Mouse (Mus musculus) effector memory CD4-positive, alpha-beta T cell, adult 5 months (primary cell): ENCODE data around the gene Olfr1057. TPM values are rescaled to one million over a fixed set of nuclear protein-coding genes. Genes with fewer than 3 reads are reported as not detected.

Experiments used
- polyA plus RNA-seq: library from polyadenylated mRNA; unstranded; fragments of 100-300 nt; shearing (Covaris generic); gene quantifications from one replicate; pipeline ENCODE4 v1.2.1, GENCODE M21; 2017

Gene Olfr1057
- not detected for polyA plus RNA-seq

GRCm38 (mm10) chr2:86378293-86378692 lies at the start of gene Olfr1057:
TSS of gene Olfr1057 (minus strand) at chr2:86378393.

GRCm38 (mm10) chr2:86426649-86427048 lies 48.5 kb upstream of the Olfr1057 start, which contains the start of gene Olfr1062:
TSS of gene Olfr1062 (minus strand) at chr2:86426749.

GRCm38 (mm10) chr2:86413950-86414349 lies 35.8 kb upstream of the Olfr1057 start, which contains the start of gene Olfr1061:
TSS of gene Olfr1061 (minus strand) at chr2:86414050.

GRCm38 (mm10) chr2:86388461-86388860 lies 10.3 kb upstream of the Olfr1057 start, which contains the start of gene Olfr1058:
TSS of gene Olfr1058 (minus strand) at chr2:86388561.

GRCm38 (mm10) chr2:86362369-86362768 lies 15.8 kb downstream of the Olfr1057 start, which contains the start of gene Olfr1056:
TSS of gene Olfr1056 (minus strand) at chr2:86362469.

GRCm38 (mm10) chr2:86350184-86350583 lies 28.0 kb downstream of the Olfr1057 start, which contains the start of gene Olfr1055:
TSS of gene Olfr1055 (minus strand) at chr2:86350284.

GRCm38 (mm10) chr2:86335333-86335732 lies 42.9 kb downstream of the Olfr1057 start, which contains the start of gene Olfr1054:
TSS of gene Olfr1054 (minus strand) at chr2:86335433.

Other genes with a start within 250 kb of the Olfr1057 start
- not detected for gene Olfr1039, start 242.5 kb downstream of the Olfr1057 start, polyA plus RNA-seq
- gene Olfr1040, start 231.7 kb downstream of the Olfr1057 start, polyA plus RNA-seq, result not detected
- 0.14 TPM for gene Olfr1042, start 216.6 kb downstream of the Olfr1057 start, polyA plus RNA-seq
- gene Olfr1043, start 210.9 kb downstream of the Olfr1057 start, polyA plus RNA-seq, result not detected
- not detected for gene Olfr1044, start 200.6 kb downstream of the Olfr1057 start, polyA plus RNA-seq
- gene Olfr52, start 192.7 kb downstream of the Olfr1057 start, polyA plus RNA-seq, result not detected
- 0.12 TPM for gene Olfr1045, start 175.4 kb downstream of the Olfr1057 start, polyA plus RNA-seq
- gene Olfr1046, start 159.1 kb downstream of the Olfr1057 start, polyA plus RNA-seq, result not detected
- not detected for gene Olfr1047, start 147.0 kb downstream of the Olfr1057 start, polyA plus RNA-seq
- gene Olfr1048, start 138.1 kb downstream of the Olfr1057 start, polyA plus RNA-seq, result 0.20 TPM
- not detected for gene Olfr1049, start 120.1 kb downstream of the Olfr1057 start, polyA plus RNA-seq
- not detected for gene Olfr1051, start 99.3 kb downstream of the Olfr1057 start, polyA plus RNA-seq
- not detected for gene Olfr1052, start 85.9 kb downstream of the Olfr1057 start, polyA plus RNA-seq
- gene Olfr1053, start 63.1 kb downstream of the Olfr1057 start, polyA plus RNA-seq, result not detected
- gene Olfr1054, start 43.0 kb downstream of the Olfr1057 start, polyA plus RNA-seq, result not detected
- gene Olfr1055, start 28.1 kb downstream of the Olfr1057 start, polyA plus RNA-seq, result not detected
- gene Olfr1056, start 15.9 kb downstream of the Olfr1057 start, polyA plus RNA-seq, result not detected
- not detected for gene Olfr1058, start 10.2 kb upstream of the Olfr1057 start, polyA plus RNA-seq
- not detected for gene Olfr1061, start 35.7 kb upstream of the Olfr1057 start, polyA plus RNA-seq
- gene Olfr1062, start 48.4 kb upstream of the Olfr1057 start, polyA plus RNA-seq, result not detected
- gene Olfr1065, start 72.2 kb upstream of the Olfr1057 start, polyA plus RNA-seq, result not detected
- not detected for gene Olfr1066, start 77.9 kb upstream of the Olfr1057 start, polyA plus RNA-seq
- gene Olfr228, start 109.0 kb upstream of the Olfr1057 start, polyA plus RNA-seq, result not detected
- not detected for gene Olfr1076, start 130.1 kb upstream of the Olfr1057 start, polyA plus RNA-seq
- not detected for gene Olfr1079, start 164.1 kb upstream of the Olfr1057 start, polyA plus RNA-seq
- gene Olfr1080, start 179.8 kb upstream of the Olfr1057 start, polyA plus RNA-seq, result not detected
- gene Olfr1082, start 220.6 kb upstream of the Olfr1057 start, polyA plus RNA-seq, result not detected